Mouse (Mus musculus) MEL (cell line): ENCODE data around the gene Olfr1416. TPM values are rescaled to one million over a fixed set of nuclear protein-coding genes. Genes with fewer than 3 reads are reported as not detected.

Source experiments
- DNase-seq: peaks from one replicate; pipeline ENCODE4 v3.0.0; 2011; ENCODE audit warnings: low read depth, low spot score
- H3K27ac ChIP-seq: 2 replicates; pipeline ENCODE4 v1.5.1; 2012; ENCODE audit warnings: low read depth, mild to moderate bottlenecking, control low read depth, low read length, moderate library complexity; ENCODE audit not compliant: control insufficient read depth
- H3K27me3 ChIP-seq, 2 experiments: fragments of 150-350 bp in 1 of 2; sonication (generic) in 1 of 2; 2 replicates each; pipeline ENCODE4 v1.6.1; 2012; ENCODE audit warnings: low read length in 2 of 2, mild to moderate bottlenecking in 2 of 2, improper control_type of control experiment in 1 of 2, moderate library complexity in 1 of 2; ENCODE audit not compliant: insufficient read depth in 2 of 2, control insufficient read depth in 1 of 2
- H3K36me3 ChIP-seq, 2 experiments: 2 replicates each; pipeline ENCODE4 v1.6.1; 2012 to 2014; ENCODE audit warnings: low read length in 2 of 2, improper control_type of control experiment in 1 of 2, inconsistent platforms in 1 of 2, mild to moderate bottlenecking in 1 of 2; ENCODE audit not compliant: insufficient read depth in 2 of 2, control insufficient read depth in 1 of 2
- H3K4me1 ChIP-seq, 2 experiments: fragments of 150-350 bp in 1 of 2; sonication (generic) in 1 of 2; 2 replicates each; pipeline ENCODE4 v1.6.1; 2012; ENCODE audit warnings: low read length in 2 of 2, improper control_type of control experiment in 1 of 2, mild to moderate bottlenecking in 1 of 2; ENCODE audit not compliant: insufficient read depth in 2 of 2, control insufficient read depth in 1 of 2
- H3K4me3 ChIP-seq, 2 experiments: fragments of 150-350 bp in 1 of 2; sonication (generic) in 1 of 2; 2 replicates each; pipeline ENCODE4 v1.5.1; 2012; ENCODE audit warnings: low read depth in 2 of 2, low read length in 2 of 2, mild to moderate bottlenecking in 2 of 2, moderate library complexity in 2 of 2, control low read depth in 1 of 2, improper control_type of control experiment in 1 of 2; ENCODE audit not compliant: control insufficient read depth in 1 of 2, insufficient read depth in 1 of 2
- H3K79me2 ChIP-seq: 2 replicates; pipeline ENCODE4 v1.6.1; 2012; ENCODE audit warnings: mild to moderate bottlenecking, low read length, moderate library complexity; ENCODE audit not compliant: control insufficient read depth, poor library complexity, insufficient read depth
- H3K9ac ChIP-seq: 2 replicates; pipeline ENCODE4 v1.6.1; 2012; ENCODE audit warnings: low read depth, mild to moderate bottlenecking, control low read depth, low read length, moderate library complexity; ENCODE audit not compliant: control insufficient read depth, poor library complexity, severe bottlenecking
- H3K9me3 ChIP-seq: fragments of 150-350 bp; sonication (generic); replicated peaks from 2 replicates; pipeline ENCODE4 v1.6.1; 2012; ENCODE audit warnings: mild to moderate bottlenecking, low read length, improper control_type of control experiment, moderate library complexity; ENCODE audit not compliant: insufficient read depth
- BHLHE40 ChIP-seq: IDR thresholded peaks from 2 replicates; pipeline ENCODE4 v1.6.1; 2012; ENCODE audit warnings: low read depth, mild to moderate bottlenecking, inconsistent platforms, low read length, improper control_type of control experiment, borderline replicate concordance
- CHD1 ChIP-seq: IDR thresholded peaks from 2 replicates; pipeline ENCODE4 v1.6.1; 2012; ENCODE audit warnings: low read depth, mild to moderate bottlenecking, inconsistent platforms, low read length, improper control_type of control experiment
- CTCF ChIP-seq, 3 experiments: IDR thresholded peaks in 2 of 3; conservative IDR thresholded peaks in 1 of 3; 2 replicates each; pipeline ENCODE4 v1.5.1; 2011 to 2012; ENCODE audit warnings: low read length in 3 of 3, low read depth in 2 of 3, mild to moderate bottlenecking in 2 of 3, improper control_type of control experiment in 1 of 3, inconsistent platforms in 1 of 3, mixed read lengths in 1 of 3, moderate library complexity in 1 of 3; ENCODE audit not compliant: control insufficient read depth in 1 of 3, insufficient read depth in 1 of 3, poor library complexity in 1 of 3, severe bottlenecking in 1 of 3
- ELF1 ChIP-seq: IDR thresholded peaks from 2 replicates; pipeline ENCODE4 v1.6.1; 2014; ENCODE audit warnings: low read depth, mild to moderate bottlenecking, inconsistent platforms, low read length, improper control_type of control experiment, moderate library complexity
- EP300 ChIP-seq, 2 experiments: IDR thresholded peaks; 2 replicates each; pipeline ENCODE4 v1.6.1; 2011; ENCODE audit warnings: improper control_type of control experiment in 2 of 2, low read length in 2 of 2, low read depth in 1 of 2, mild to moderate bottlenecking in 1 of 2
- ETS1 ChIP-seq: IDR thresholded peaks from 2 replicates; pipeline ENCODE4 v1.6.1; 2012; ENCODE audit warnings: low read depth, mild to moderate bottlenecking, inconsistent platforms, low read length, improper control_type of control experiment, moderate library complexity
- GABPA ChIP-seq: IDR thresholded peaks from 2 replicates; pipeline ENCODE4 v1.6.1; 2012; ENCODE audit warnings: low read depth, mild to moderate bottlenecking, inconsistent platforms, low read length, improper control_type of control experiment, moderate library complexity
- GATA1 ChIP-seq: IDR thresholded peaks from 2 replicates; pipeline ENCODE4 v1.6.1; 2011; ENCODE audit warnings: low read depth, low read length, improper control_type of control experiment
- MAFK ChIP-seq: IDR thresholded peaks from 2 replicates; pipeline ENCODE4 v1.6.1; 2011; ENCODE audit warnings: low read depth, mild to moderate bottlenecking, low read length, improper control_type of control experiment, borderline replicate concordance
- MAX ChIP-seq: IDR thresholded peaks from 2 replicates; pipeline ENCODE4 v1.6.1; 2011; ENCODE audit warnings: low read length, improper control_type of control experiment
- MEF2A ChIP-seq: IDR thresholded peaks from 2 replicates; pipeline ENCODE4 v1.6.1; 2014; ENCODE audit warnings: low read depth, mild to moderate bottlenecking, inconsistent platforms, low read length, improper control_type of control experiment; ENCODE audit not compliant: poor library complexity, insufficient replicate concordance, severe bottlenecking; ENCODE audit errors: extremely low read depth
- MXI1 ChIP-seq: IDR thresholded peaks from 2 replicates; pipeline ENCODE4 v1.6.1; 2011; ENCODE audit warnings: mild to moderate bottlenecking, low read depth, low read length, improper control_type of control experiment
- MYB ChIP-seq: IDR thresholded peaks from 2 replicates; pipeline ENCODE4 v1.6.1; 2011; ENCODE audit warnings: mild to moderate bottlenecking, low read depth, low read length, improper control_type of control experiment
- MYC ChIP-seq: IDR thresholded peaks from 2 replicates; pipeline ENCODE4 v1.6.1; 2011; ENCODE audit warnings: low read depth, mild to moderate bottlenecking, low read length, improper control_type of control experiment, moderate library complexity
- NELFE ChIP-seq: IDR thresholded peaks from 2 replicates; pipeline ENCODE4 v1.6.1; 2011; ENCODE audit warnings: low read depth, low read length, improper control_type of control experiment
- NRF1 ChIP-seq: IDR thresholded peaks from 2 replicates; pipeline ENCODE4 v1.6.1; 2014; ENCODE audit warnings: low read depth, mild to moderate bottlenecking, inconsistent platforms, low read length, improper control_type of control experiment, moderate library complexity; ENCODE audit not compliant: poor library complexity, insufficient read depth, severe bottlenecking
- POLR2A ChIP-seq, 2 experiments: IDR thresholded peaks; 2 replicates each; pipeline ENCODE4 v1.6.1; 2011 to 2012; ENCODE audit warnings: low read length in 2 of 2, mild to moderate bottlenecking in 2 of 2, control low read depth in 1 of 2, improper control_type of control experiment in 1 of 2, low read depth in 1 of 2, moderate library complexity in 1 of 2; ENCODE audit not compliant: control insufficient read depth in 1 of 2, insufficient read depth in 1 of 2, poor library complexity in 1 of 2
- POLR2AphosphoS2 ChIP-seq: IDR thresholded peaks from 2 replicates; pipeline ENCODE4 v1.6.1; 2011; ENCODE audit warnings: low read length, improper control_type of control experiment
- POLR2AphosphoS5 ChIP-seq: IDR thresholded peaks from 2 replicates; pipeline ENCODE4 v1.6.1; 2012; ENCODE audit warnings: low read depth, borderline replicate concordance, mild to moderate bottlenecking, inconsistent platforms, low read length, moderate library complexity, mixed read lengths
- RAD21 ChIP-seq: IDR thresholded peaks from 2 replicates; pipeline ENCODE4 v1.6.1; 2011; ENCODE audit warnings: mild to moderate bottlenecking, low read depth, low read length, improper control_type of control experiment
- RCOR1 ChIP-seq: IDR thresholded peaks from 2 replicates; pipeline ENCODE4 v1.6.1; 2012; ENCODE audit warnings: low read depth, mild to moderate bottlenecking, inconsistent platforms, low read length, improper control_type of control experiment
- SIN3A ChIP-seq: IDR thresholded peaks from 2 replicates; pipeline ENCODE4 v1.6.1; 2012; ENCODE audit warnings: low read length, improper control_type of control experiment, inconsistent platforms
- SMC3 ChIP-seq: IDR thresholded peaks from 2 replicates; pipeline ENCODE4 v1.6.1; 2011; ENCODE audit warnings: low read depth, low read length, improper control_type of control experiment
- TAL1 ChIP-seq: IDR thresholded peaks from 2 replicates; pipeline ENCODE4 v1.6.1; 2012; ENCODE audit warnings: mild to moderate bottlenecking, inconsistent platforms, low read length, moderate library complexity, mixed read lengths
- TBP ChIP-seq: IDR thresholded peaks from 2 replicates; pipeline ENCODE4 v1.8.0; 2011; ENCODE audit warnings: low read depth, low read length, improper control_type of control experiment
- TCF12 ChIP-seq: IDR thresholded peaks from 2 replicates; pipeline ENCODE4 v1.6.1; 2014; ENCODE audit warnings: low read depth, mild to moderate bottlenecking, inconsistent platforms, low read length, improper control_type of control experiment, moderate library complexity
- UBTF ChIP-seq: IDR thresholded peaks from 2 replicates; pipeline ENCODE4 v1.6.1; 2012; ENCODE audit warnings: low read depth, mild to moderate bottlenecking, inconsistent platforms, low read length, improper control_type of control experiment, moderate library complexity, borderline replicate concordance; ENCODE audit not compliant: insufficient read depth
- ZMIZ1 ChIP-seq: IDR thresholded peaks from 2 replicates; pipeline ENCODE4 v1.6.1; 2012; ENCODE audit warnings: low read depth, mild to moderate bottlenecking, inconsistent platforms, low read length, improper control_type of control experiment, moderate library complexity
- ZNF384 ChIP-seq: IDR thresholded peaks from 2 replicates; pipeline ENCODE4 v1.6.1; 2012; ENCODE audit warnings: low read depth, mild to moderate bottlenecking, inconsistent platforms, low read length, improper control_type of control experiment
- polyA plus RNA-seq, 2 experiments: library from polyadenylated mRNA; stranded (reverse) in 1 of 2; unstranded in 1 of 2; fragments of >175 nt in 1 of 2; fragments of >200 nt in 1 of 2; gene quantifications; 2 replicates each; pipeline versions ENCODE4 v1.2.1 to v1.2.4; 2012; ENCODE audit warnings: low replicate concordance in 2 of 2, low read depth in 1 of 2; ENCODE audit not compliant: insufficient read length in 2 of 2, insufficient read depth in 1 of 2, missing spikeins in 1 of 2
- total RNA-seq: library from RNA; depleted of rRNA; stranded (reverse); fragments of 300-350 nt; gene quantifications from 2 replicates; pipeline ENCODE4 v1.2.3, GENCODE M21; 2012

Olfr1416 gene
- total and polyA plus RNA-seq, 3 experiments: not detected

- Histone ChIP-seq H3K79me2 (no peaks in the 10 kb centered on the region), H3K27me3 (no peaks in the 10 kb centered on the region), H3K9ac (no peak overlapping the region), H3K36me3 (peaks cover 7 to 13% of the 10 kb centered on the region in 2 experiments), H3K4me3 (no peak overlapping the region), H3K9me3 (no peaks in the 10 kb centered on the region), H3K4me1 (peaks cover 8 to 13% of the 10 kb centered on the region in 2 experiments), H3K27ac (peak overlapping the region; percentile 41)
- TF ChIP-seq SIN3A (peak; percentile 81), RAD21 (peak; percentile 17), NRF1 (peak; percentile 49; the same call in 1 of the 2 replicates), CTCF (IDR thresholded peaks at IDR 0.05 in 2 of 3, conservative IDR thresholded peaks at IDR 0.05 in 1 of 3; ENCODE audit: control insufficient read depth in 1 of 3, insufficient read depth in 1 of 3, low read depth in 2 of 3, low read length in 3 of 3, poor library complexity in 1 of 3, severe bottlenecking in 1 of 3) (0 out of 6 replicates have a peak, but pooled peaks of 1 of the 3 experiments have one; percentile 5), MXI1 (peak; percentile 73), UBTF (no peak), ELF1 (no peak), POLR2AphosphoS5 (no peak), ZMIZ1 (no peak), ETS1 (peak; percentile 53; the same call in 1 of the 2 replicates), MEF2A (no peak), GATA1 (peak; percentile 82), RCOR1 (peak; percentile 59), MYC (0 out of 2 replicates have a peak, but pooled peaks have one; percentile 64), TCF12 (peak; percentile 82), EP300 (IDR thresholded peaks at IDR 0.05; ENCODE audit: low read depth in 1 of 2, low read length in 2 of 2) (peak; percentile 87 to 88), SMC3 (peak; percentile 41), MAX (peak; percentile 65; the same call in 1 of the 2 replicates), TAL1 (peak; percentile 83)
- DNase-seq: peak; percentile 93
Measured at GRCm38 (mm10) chr1:92441453-92442063, 43.4 kb downstream of the Olfr1416 start.

GRCm38 (mm10) chr1:92440066-92440750 lies 44.7 kb downstream of the Olfr1416 start:
- Histone ChIP-seq H3K9me3 (no peaks in the 10 kb centered on the region), H3K9ac (no peak overlapping the region), H3K27me3 (no peaks in the 10 kb centered on the region), H3K4me1 (peaks cover 8 to 13% of the 10 kb centered on the region in 2 experiments), H3K27ac (no peak overlapping the region), H3K36me3 (peaks cover 3 to 13% of the 10 kb centered on the region in 2 experiments), H3K4me3 (no peak overlapping the region), H3K79me2 (no peaks in the 10 kb centered on the region)
- DNase-seq: no peak
- no peak for TF ChIP-seq NELFE
- TF ChIP-seq TBP: no peak
- TF ChIP-seq BHLHE40: no peak
- TF ChIP-seq SMC3: no peak
- no peak for TF ChIP-seq MAX
- no peak for TF ChIP-seq TCF12
- TF ChIP-seq MAFK: no peak
- no peak for TF ChIP-seq ZMIZ1
- no peak for TF ChIP-seq POLR2AphosphoS5
- no peak for TF ChIP-seq RCOR1
- no peak for TF ChIP-seq SIN3A
- no peak for TF ChIP-seq ZNF384
- TF ChIP-seq POLR2AphosphoS2: no peak
- TF ChIP-seq GABPA: no peak
- TF ChIP-seq TAL1: no peak
- no peak for TF ChIP-seq CHD1
- no peak for TF ChIP-seq ETS1
- no peak for TF ChIP-seq MYB
- TF ChIP-seq POLR2A (IDR thresholded peaks at IDR 0.05; ENCODE audit: control insufficient read depth in 1 of 2, insufficient read depth in 1 of 2, low read depth in 1 of 2, low read length in 2 of 2, poor library complexity in 1 of 2): no peak
